In genomic region chr4:116159912-116160311, GRCm38 (mm10) we compare ENCODE assay signal across 8 mouse cellular contexts. TPM values are rescaled to one million over a fixed set of nuclear protein-coding genes. Genes with fewer than 3 reads are reported as not detected.
DNase-seq lines count a peak whose midpoint lies in the region; ATAC-seq and TF ChIP-seq lines count a peak whose summit lies in the region.

No protein-coding gene starts in this region.

- peaks cover 16% of the 10 kb centered on the region; the same call in 1 of the 2 replicates for H3K36me3 ChIP-seq in hindbrain, embryonic 11.5 days (ENCODE audit: control insufficient read depth, insufficient read depth, low read length)
- peaks cover 66% of the 10 kb centered on the region for H3K36me3 ChIP-seq in hindbrain, embryonic 10.5 days
- H3K36me3 ChIP-seq in lung, embryonic 14.5 days (ENCODE audit: insufficient read depth): peaks cover 52% of the 10 kb centered on the region
- peaks cover 34% of the 10 kb centered on the region for H3K36me3 ChIP-seq in intestine, embryonic 15.5 days

- H3K27me3 ChIP-seq in hindbrain, embryonic 11.5 days (ENCODE audit: control insufficient read depth, insufficient read depth, low read length): no peaks in the 10 kb centered on the region
- H3K27me3 ChIP-seq in hindbrain, embryonic 10.5 days (ENCODE audit: insufficient read depth, poor library complexity, severe bottlenecking): no peaks in the 10 kb centered on the region
- H3K27me3 ChIP-seq in lung, embryonic 14.5 days (ENCODE audit: insufficient read depth, low read length): no peaks in the 10 kb centered on the region
- no peaks in the 10 kb centered on the region for H3K27me3 ChIP-seq in intestine, embryonic 15.5 days (replicated peaks)

- TF ChIP-seq CTCF in lung, embryonic 14.5 days (IDR thresholded peaks at IDR 0.05; ENCODE audit: low read depth): peak; percentile 72

- 82% methylated on average over 3 of the region's 3 CpGs for WGBS in hindbrain, embryonic 11.5 days
- 83% methylated on average over 3 of the region's 3 CpGs for WGBS in hindbrain, embryonic 10.5 days
- 64% methylated on average over 3 of the region's 3 CpGs for WGBS in lung, embryonic 14.5 days
- WGBS in intestine, embryonic 15.5 days: 74% methylated on average over 3 of the region's 3 CpGs

- no peak for ATAC-seq in hindbrain, embryonic 11.5 days (ENCODE audit: low FRiP score)
- ATAC-seq in lung, embryonic 14.5 days (ENCODE audit: insufficient read depth): no peak
- ATAC-seq in intestine, embryonic 15.5 days: no peak

- H3K4me3 ChIP-seq in hindbrain, embryonic 11.5 days (ENCODE audit: low read depth, low read length): no peak overlapping the region
- no peak overlapping the region for H3K4me3 ChIP-seq in hindbrain, embryonic 10.5 days
- no peak overlapping the region for H3K4me3 ChIP-seq in lung, embryonic 14.5 days (ENCODE audit: low read depth, low read length)
- no peak overlapping the region for H3K4me3 ChIP-seq in intestine, embryonic 15.5 days (replicated peaks)

- no peak overlapping the region for H3K9ac ChIP-seq in hindbrain, embryonic 11.5 days (ENCODE audit: low read depth, low read length)
- no peak overlapping the region for H3K9ac ChIP-seq in lung, embryonic 14.5 days
- no peak overlapping the region for H3K9ac ChIP-seq in intestine, embryonic 15.5 days

- no peak overlapping the region for H3K4me2 ChIP-seq in hindbrain, embryonic 11.5 days (replicated peaks; ENCODE audit: low read depth, low read length)
- H3K4me2 ChIP-seq in lung, embryonic 14.5 days: no peak overlapping the region
- H3K4me2 ChIP-seq in intestine, embryonic 15.5 days (replicated peaks): no peak overlapping the region

- DNase-seq in hindbrain, embryonic 11.5 days (ENCODE audit: low spot score): peak; percentile 42
- no peak for DNase-seq in hindbrain, embryonic 10.5 days (ENCODE audit: low spot score)
- DNase-seq in CD4-positive, CD25-positive, alpha-beta regulatory T cell, adult 2 months (ENCODE audit: low read depth, low spot score): peak; percentile 79
- peak; percentile 59 for DNase-seq in R1 (ENCODE audit: low read depth, low spot score)
- DNase-seq in lung, embryonic 14.5 days: peak; percentile 70
- DNase-seq in thymus, postnatal 0 days (ENCODE audit: low spot score): peak; percentile 77
- DNase-seq in heart, adult 11 months: no peak

- no peak overlapping the region for H3K27ac ChIP-seq in hindbrain, embryonic 11.5 days (ENCODE audit: low read depth, low read length)
- H3K27ac ChIP-seq in hindbrain, embryonic 10.5 days: no peak overlapping the region
- H3K27ac ChIP-seq in lung, embryonic 14.5 days (ENCODE audit: low read depth): no peak overlapping the region
- no peak overlapping the region for H3K27ac ChIP-seq in intestine, embryonic 15.5 days

- H3K4me1 ChIP-seq in hindbrain, embryonic 11.5 days (replicated peaks; ENCODE audit: control insufficient read depth, insufficient read depth, low read length): no peaks in the 10 kb centered on the region
- 0 out of 2 replicates have a peak, but pooled peaks cover 5% of the 10 kb centered on the region for H3K4me1 ChIP-seq in hindbrain, embryonic 10.5 days (replicated peaks)
- H3K4me1 ChIP-seq in lung, embryonic 14.5 days (ENCODE audit: insufficient read depth): no peaks in the 10 kb centered on the region
- no peaks in the 10 kb centered on the region; the same call in 1 of the 2 replicates for H3K4me1 ChIP-seq in intestine, embryonic 15.5 days (replicated peaks)

- no peaks in the 10 kb centered on the region for H3K9me3 ChIP-seq in hindbrain, embryonic 11.5 days (ENCODE audit: control insufficient read depth, low read length)
- no peaks in the 10 kb centered on the region for H3K9me3 ChIP-seq in hindbrain, embryonic 10.5 days
- no peaks in the 10 kb centered on the region for H3K9me3 ChIP-seq in lung, embryonic 14.5 days (ENCODE audit: low read depth, low read length)
- no peaks in the 10 kb centered on the region for H3K9me3 ChIP-seq in intestine, embryonic 15.5 days

RNA-seq across cellular contexts. Expression of gene Tspan1, which starts 7.5 kb away (rescaled TPM):
- polyA plus RNA-seq in hindbrain, embryonic 11.5 days (2014; fragmentation: Nextera tagmentation; extraction: Ambion mirVana): 0.17 TPM in 1 of 2 replicates, not detected in the other
- polyA plus RNA-seq in hindbrain, embryonic 10.5 days (2016; fragmentation: Nextera tagmentation; extraction: Ambion mirVana): 0.26 TPM in 1 of 2 replicates, not detected in the other
- polyA plus RNA-seq in lung, embryonic 14.5 days (2014; fragmentation: Nextera tagmentation; extraction: Ambion mirVana): 7.0 and 7.5 TPM in 2 replicates
- polyA plus RNA-seq in thymus, postnatal 0 days (2015; fragmentation: Nextera tagmentation; extraction: Ambion mirVana): 3.2 and 4.1 TPM in 2 replicates
- 35.7 and 43.6 TPM in 2 replicates for polyA plus RNA-seq in intestine, embryonic 15.5 days (2015; fragmentation: Nextera tagmentation; extraction: Ambion mirVana)

RNA-seq across cellular contexts. Expression of gene Lurap1, which starts 8.8 kb away (rescaled TPM):
- polyA plus RNA-seq in hindbrain, embryonic 11.5 days (2014; fragmentation: Nextera tagmentation; extraction: Ambion mirVana): 1.1 and 1.3 TPM in 2 replicates
- 2.1 and 2.2 TPM in 2 replicates for polyA plus RNA-seq in hindbrain, embryonic 10.5 days (2016; fragmentation: Nextera tagmentation; extraction: Ambion mirVana)
- polyA plus RNA-seq in lung, embryonic 14.5 days (2014; fragmentation: Nextera tagmentation; extraction: Ambion mirVana): 2.5 and 3.4 TPM in 2 replicates
- polyA plus RNA-seq in thymus, postnatal 0 days (2015; fragmentation: Nextera tagmentation; extraction: Ambion mirVana): 0.87 and 1.1 TPM in 2 replicates
- polyA plus RNA-seq in intestine, embryonic 15.5 days (2015; fragmentation: Nextera tagmentation; extraction: Ambion mirVana): 1.5 and 1.6 TPM in 2 replicates

RNA-seq across cellular contexts. Expression of gene 1700042G07Rik, which starts 13.3 kb away (rescaled TPM):
- not detected in 2 replicates for polyA plus RNA-seq in hindbrain, embryonic 11.5 days (2014; fragmentation: Nextera tagmentation; extraction: Ambion mirVana)
- not detected in 2 replicates for polyA plus RNA-seq in hindbrain, embryonic 10.5 days (2016; fragmentation: Nextera tagmentation; extraction: Ambion mirVana)
- not detected in 2 replicates for polyA plus RNA-seq in lung, embryonic 14.5 days (2014; fragmentation: Nextera tagmentation; extraction: Ambion mirVana)
- polyA plus RNA-seq in thymus, postnatal 0 days (2015; fragmentation: Nextera tagmentation; extraction: Ambion mirVana): not detected in 2 replicates
- polyA plus RNA-seq in intestine, embryonic 15.5 days (2015; fragmentation: Nextera tagmentation; extraction: Ambion mirVana): not detected in 2 replicates

RNA-seq across cellular contexts. Expression of gene Gm49337, which starts 13.3 kb away (rescaled TPM):
- not detected in 2 replicates for polyA plus RNA-seq in hindbrain, embryonic 11.5 days (2014; fragmentation: Nextera tagmentation; extraction: Ambion mirVana)
- not detected in 2 replicates for polyA plus RNA-seq in hindbrain, embryonic 10.5 days (2016; fragmentation: Nextera tagmentation; extraction: Ambion mirVana)
- polyA plus RNA-seq in lung, embryonic 14.5 days (2014; fragmentation: Nextera tagmentation; extraction: Ambion mirVana): not detected in 2 replicates
- polyA plus RNA-seq in thymus, postnatal 0 days (2015; fragmentation: Nextera tagmentation; extraction: Ambion mirVana): not detected in 2 replicates
- polyA plus RNA-seq in intestine, embryonic 15.5 days (2015; fragmentation: Nextera tagmentation; extraction: Ambion mirVana): not detected in 2 replicates

RNA-seq across cellular contexts. Expression of gene Pomgnt1, which starts 36.3 kb away (rescaled TPM):
- polyA plus RNA-seq in hindbrain, embryonic 11.5 days (2014; fragmentation: Nextera tagmentation; extraction: Ambion mirVana): 49.0 and 52.3 TPM in 2 replicates
- polyA plus RNA-seq in hindbrain, embryonic 10.5 days (2016; fragmentation: Nextera tagmentation; extraction: Ambion mirVana): 51.9 and 55.0 TPM in 2 replicates
- polyA plus RNA-seq in lung, embryonic 14.5 days (2014; fragmentation: Nextera tagmentation; extraction: Ambion mirVana): 63.3 and 66.5 TPM in 2 replicates
- 28.6 and 30.5 TPM in 2 replicates for polyA plus RNA-seq in thymus, postnatal 0 days (2015; fragmentation: Nextera tagmentation; extraction: Ambion mirVana)
- polyA plus RNA-seq in intestine, embryonic 15.5 days (2015; fragmentation: Nextera tagmentation; extraction: Ambion mirVana): 45.8 and 48.0 TPM in 2 replicates

Comparison
In these comparisons a context has a peak if more than half of its experiments do, and no peak if none do; other contexts are left out.
1. DNase-seq: peak in hindbrain, embryonic 11.5 days (single experiment), CD4-positive, CD25-positive, alpha-beta regulatory T cell, adult 2 months (single experiment), R1 (single experiment), lung, embryonic 14.5 days (single experiment) and thymus, postnatal 0 days (single experiment); none in hindbrain, embryonic 10.5 days (single experiment) and heart, adult 11 months (single experiment).